In genomic region chr6:52601117-52601516, GRCm38 (mm10) we compare ENCODE assay signal across 10 mouse cellular contexts. TPM values are rescaled to one million over a fixed set of nuclear protein-coding genes. Genes with fewer than 3 reads are reported as not detected.
A peak's percentile ranks its signal among the peaks of the same experiment; 100 is the strongest.
DNase-seq lines count a peak whose midpoint lies in the region; ATAC-seq and TF ChIP-seq lines count a peak whose summit lies in the region.
"Had no signal": no experiment of that assay in that cellular context is flagged by ENCODE, and none has a peak within 500 bp of the region (broad histone marks: within the 10 kb centered on the region; RNA-seq: fewer than 3 reads in every experiment).

No protein-coding gene starts in this region.

- peak; percentile 12 to 28 for DNase-seq in cerebellum, adult 18-20 months
- DNase-seq in cerebellum, adult 11 months: no peak
- DNase-seq in left cerebral cortex, adult 11 months (ENCODE audit: low spot score): peak; percentile 4
- no peak for DNase-seq in left cerebral cortex, adult 8-10 months (ENCODE audit: low spot score in 2 of 2)
- DNase-seq in adrenal gland, postnatal 25 days: peak; percentile 41
- peak; percentile 64 for DNase-seq in intestine, embryonic 14.5 days (ENCODE audit: low spot score)
- no peak for DNase-seq in lung, adult 2 months
- peak; percentile 12 to 49 for DNase-seq in thymus, postnatal 10 days (ENCODE audit: low spot score in 2 of 2)
- DNase-seq: liver, embryonic 13.5 days had no signal

- no peaks in the 10 kb centered on the region for H3K27me3 ChIP-seq in intestine, embryonic 14.5 days (replicated peaks; ENCODE audit: control insufficient read depth, insufficient read depth, low read length)
- H3K27me3 ChIP-seq: liver, embryonic 13.5 days had no signal

- no peak for TF ChIP-seq POLR2A in lung, adult 2 months (IDR thresholded peaks at IDR 0.05; ENCODE audit: borderline replicate concordance, extremely low read depth, low read depth, low read length)

- peaks cover 19% of the 10 kb centered on the region for H3K4me1 ChIP-seq in intestine, embryonic 14.5 days (replicated peaks; ENCODE audit: control insufficient read depth, insufficient read depth, low read length)
- no peaks in the 10 kb centered on the region for H3K4me1 ChIP-seq in lung, adult 2 months (ENCODE audit: control insufficient read depth, insufficient read depth, low read length)
- H3K4me1 ChIP-seq: liver, embryonic 13.5 days had no signal

- no peak for ATAC-seq in intestine, embryonic 14.5 days (replicated peaks; ENCODE audit: low FRiP score, low TSS enrichment, low read depth)

- WGBS in intestine, embryonic 14.5 days: 16% methylated on average over 4 of the region's 4 CpGs
- WGBS in lung, adult 2 months: 31% methylated on average over 4 of the region's 4 CpGs

- H3K9me3 ChIP-seq in intestine, embryonic 14.5 days (ENCODE audit: control insufficient read depth, low read length): no peaks in the 10 kb centered on the region
- H3K9me3 ChIP-seq: liver, embryonic 13.5 days had no signal

- peak overlapping the region; percentile 23; the same call in 1 of the 2 replicates for H3K4me2 ChIP-seq in intestine, embryonic 14.5 days (ENCODE audit: low read length)
- H3K4me2 ChIP-seq: liver, embryonic 13.5 days had no signal

- H3K36me3 ChIP-seq in intestine, embryonic 14.5 days (ENCODE audit: control insufficient read depth, insufficient read depth, low read length): no peaks in the 10 kb centered on the region
- H3K36me3 ChIP-seq: liver, embryonic 13.5 days had no signal

- H3K4me3 ChIP-seq in intestine, embryonic 14.5 days (ENCODE audit: low read depth, low read length): no peak overlapping the region
- no peak overlapping the region for H3K4me3 ChIP-seq in lung, adult 2 months (replicated peaks; ENCODE audit: extremely low read depth, low read depth, low read length)
- H3K4me3 ChIP-seq: erythroblast, embryonic 14.5 days; liver, embryonic 13.5 days had no signal

- H3K27ac ChIP-seq in intestine, embryonic 14.5 days (ENCODE audit: low read depth): no peak overlapping the region
- H3K27ac ChIP-seq: liver, embryonic 13.5 days had no signal

- peak; percentile 37; the same call in 1 of the 2 replicates for TF ChIP-seq CTCF in lung, adult 2 months (IDR thresholded peaks at IDR 0.05; ENCODE audit: insufficient read depth, low read length)

- no peak overlapping the region for H3K9ac ChIP-seq in intestine, embryonic 14.5 days (ENCODE audit: low read length)
- H3K9ac ChIP-seq: liver, embryonic 13.5 days had no signal

RNA-seq across cellular contexts. Expression of gene Hibadh, which starts 39.1 kb away (rescaled TPM):
- total RNA-seq in left cerebral cortex, adult 8-10 months (2022): 10 to 100 TPM; 48.1 to 59.6 (median 52.7) TPM
- 166 and 179 TPM in 2 replicates for total RNA-seq in adrenal gland, postnatal 25 days (2021)
- polyA plus RNA-seq in intestine, embryonic 14.5 days (2014; fragmentation: Nextera tagmentation; extraction: Ambion mirVana): 69.2 and 76.0 TPM in 2 replicates
- polyA plus RNA-seq in lung, adult 2 months (2012; rRNA removed): 28.1 and 37.5 TPM in 2 replicates

Comparison
In these comparisons a context has a peak if more than half of its experiments do, and no peak if none do; other contexts are left out.
1. DNase-seq: peak in cerebellum, adult 18-20 months (2 of 2), left cerebral cortex, adult 11 months (single experiment), adrenal gland, postnatal 25 days (single experiment), intestine, embryonic 14.5 days (single experiment) and thymus, postnatal 10 days (2 of 2); none in cerebellum, adult 11 months (single experiment), left cerebral cortex, adult 8-10 months (0 of 2) and lung, adult 2 months (single experiment).